Mouse (Mus musculus) hematopoietic stem cell, adult 5-6 weeks (primary cell): Measurements from ENCODE around the gene Cdk14. TPM values are rescaled to one million over a fixed set of nuclear protein-coding genes. Genes with fewer than 3 reads are reported as not detected.

Experiments used
- ATAC-seq, 2 experiments: fragments of 125-278 bp in 1 of 2; replicated peaks in 1 of 2; 2 replicates each; pipeline ENCODE4 v1.8.0; 2016 to 2017; ENCODE audit warnings: inconsistent platforms in 2 of 2, mild to moderate bottlenecking in 2 of 2, moderate number of reproducible peaks in 2 of 2, low read depth in 1 of 2, moderate TSS enrichment in 1 of 2; ENCODE audit not compliant: low FRiP score in 2 of 2, poor library complexity in 2 of 2, severe bottlenecking in 2 of 2, insufficient read depth in 1 of 2, low TSS enrichment in 1 of 2
- total RNA-seq: library from RNA; stranded (forward); fragments of 172-1452, 232-1000 nt; gene quantifications from 2 replicates; pipeline ENCODE4 v1.2.3, GENCODE M21; 2017

Gene Cdk14
- total RNA-seq, 1 experiment from 2014 or later = 14.8 TPM

GRCm38 (mm10) chr5:4887069-4887468, 533.0 kb downstream of the Cdk14 start:
- ATAC-seq = no peak

GRCm38 (mm10) chr5:4882841-4883240, 537.3 kb downstream of the Cdk14 start:
- ATAC-seq = no peak

- ATAC-seq = no peak
Observed at GRCm38 (mm10) chr5:4880331-4880730, 539.8 kb downstream of the Cdk14 start.

GRCm38 (mm10) chr5:4878934-4879333, 541.2 kb downstream of the Cdk14 start:
- ATAC-seq = no peak

- no peak for ATAC-seq
Observed at GRCm38 (mm10) chr5:4877638-4878037, 542.5 kb downstream of the Cdk14 start.

GRCm38 (mm10) chr5:4877131-4877631, 542.9 kb downstream of the Cdk14 start:
- no peak for ATAC-seq

GRCm38 (mm10) chr5:4876653-4877091, 543.4 kb downstream of the Cdk14 start:
- no peak for ATAC-seq

GRCm38 (mm10) chr5:4870041-4870726, 549.9 kb downstream of the Cdk14 start:
- no peak for ATAC-seq

- ATAC-seq = no peak
Observed at GRCm38 (mm10) chr5:4868563-4869120, 551.5 kb downstream of the Cdk14 start.

GRCm38 (mm10) chr5:4867849-4868562, 552.1 kb downstream of the Cdk14 start:
- ATAC-seq = no peak

- no peak for ATAC-seq
Observed at GRCm38 (mm10) chr5:4866945-4867344, 553.2 kb downstream of the Cdk14 start.

GRCm38 (mm10) chr5:4866099-4866498, 554.0 kb downstream of the Cdk14 start:
- no peak for ATAC-seq

- no peak for ATAC-seq
Observed at GRCm38 (mm10) chr5:4861592-4861991, 558.5 kb downstream of the Cdk14 start.

GRCm38 (mm10) chr5:4861141-4861540, 559.0 kb downstream of the Cdk14 start:
- no peak for ATAC-seq

- no peak for ATAC-seq
Observed at GRCm38 (mm10) chr5:4858032-4858641, 562.0 kb downstream of the Cdk14 start.

- peak in 1 of 2 experiments; percentile 53; a peak in 2 of 4 replicates for ATAC-seq
Observed at GRCm38 (mm10) chr5:4853503-4853902, 566.6 kb downstream of the Cdk14 start.

- no peak for ATAC-seq
Observed at GRCm38 (mm10) chr5:4852711-4853320, 567.3 kb downstream of the Cdk14 start.
